Mouse (Mus musculus): ENCODE data around the gene Maz. TPM values are rescaled to one million over a fixed set of nuclear protein-coding genes. Genes with fewer than 3 reads are reported as not detected.
A peak's percentile ranks its signal among the peaks of the same experiment; 100 is the strongest.

Gene Maz
- polyA plus RNA-seq, 1 experiment from 2014 or later, result 68.3 TPM

GRCm38 (mm10) chr7:126982054-126982453 is 44.8 kb downstream of the Maz start:
- no peak overlapping the region for H3K27ac ChIP-seq (replicated peaks; ENCODE audit: low read depth, low read length)
- H3K4me3 ChIP-seq (replicated peaks; ENCODE audit: low read depth, low read length), result no peak overlapping the region
- DNase-seq (no peak), ATAC-seq (ENCODE audit: low FRiP score, low TSS enrichment) (no peak)
- no peak overlapping the region for H3K9ac ChIP-seq (replicated peaks; ENCODE audit: low read length)
- no peak overlapping the region for H3K4me2 ChIP-seq (ENCODE audit: low read length)
- no peaks in the 10 kb centered on the region for H3K27me3 ChIP-seq (ENCODE audit: control insufficient read depth, insufficient read depth, low read length)
- H3K36me3 ChIP-seq (ENCODE audit: control insufficient read depth, insufficient read depth, low read length), result peaks cover 34% of the 10 kb centered on the region
- H3K9me3 ChIP-seq (ENCODE audit: control insufficient read depth, low read length), result no peaks in the 10 kb centered on the region
- WGBS, result 96% methylated on average over 4 of the region's 4 CpGs
- H3K4me1 ChIP-seq (ENCODE audit: control insufficient read depth, insufficient read depth, low read length), result peaks cover 5% of the 10 kb centered on the region

GRCm38 (mm10) chr7:126981601-126982000 is 45.2 kb downstream of the Maz start:
- Histone ChIP-seq H3K27ac (replicated peaks; ENCODE audit: low read depth, low read length) (no peak overlapping the region), H3K9me3 (ENCODE audit: control insufficient read depth, low read length) (no peaks in the 10 kb centered on the region), H3K36me3 (ENCODE audit: control insufficient read depth, insufficient read depth, low read length) (peaks cover 34% of the 10 kb centered on the region), H3K27me3 (ENCODE audit: control insufficient read depth, insufficient read depth, low read length) (no peaks in the 10 kb centered on the region), H3K4me1 (ENCODE audit: control insufficient read depth, insufficient read depth, low read length) (peaks cover 7% of the 10 kb centered on the region), H3K4me3 (replicated peaks; ENCODE audit: low read depth, low read length) (no peak overlapping the region), H3K4me2 (ENCODE audit: low read length) (no peak overlapping the region), H3K9ac (replicated peaks; ENCODE audit: low read length) (no peak overlapping the region)
- WGBS, result 96% methylated on average over 2 of the region's 2 CpGs
- ATAC-seq (ENCODE audit: low FRiP score, low TSS enrichment) (no peak), DNase-seq (no peak)

GRCm38 (mm10) chr7:126978841-126979240 is 48.0 kb downstream of the Maz start:
- ATAC-seq (ENCODE audit: low FRiP score, low TSS enrichment), result no peak
- WGBS, result 96% methylated on average over 6 of the region's 6 CpGs
- no peak for DNase-seq
- Histone ChIP-seq H3K4me3 (replicated peaks; ENCODE audit: low read depth, low read length) (no peak overlapping the region), H3K9me3 (ENCODE audit: control insufficient read depth, low read length) (no peaks in the 10 kb centered on the region), H3K36me3 (ENCODE audit: control insufficient read depth, insufficient read depth, low read length) (peaks cover 34% of the 10 kb centered on the region), H3K4me2 (ENCODE audit: low read length) (no peak overlapping the region), H3K9ac (replicated peaks; ENCODE audit: low read length) (no peak overlapping the region), H3K4me1 (ENCODE audit: control insufficient read depth, insufficient read depth, low read length) (peaks cover 11% of the 10 kb centered on the region), H3K27ac (replicated peaks; ENCODE audit: low read depth, low read length) (no peak overlapping the region), H3K27me3 (ENCODE audit: control insufficient read depth, insufficient read depth, low read length) (no peaks in the 10 kb centered on the region)

- H3K9ac ChIP-seq (replicated peaks; ENCODE audit: low read length), result peak overlapping the region; percentile 96
- DNase-seq (no peak), ATAC-seq (ENCODE audit: low FRiP score, low TSS enrichment) (no peak)
- peak overlapping the region; percentile 95; the same call in 1 of the 2 replicates for H3K27ac ChIP-seq (replicated peaks; ENCODE audit: low read depth, low read length)
- peaks cover 45% of the 10 kb centered on the region for H3K36me3 ChIP-seq (ENCODE audit: control insufficient read depth, insufficient read depth, low read length)
- no peaks in the 10 kb centered on the region for H3K9me3 ChIP-seq (ENCODE audit: control insufficient read depth, low read length)
- peak overlapping the region; percentile 90 for H3K4me3 ChIP-seq (replicated peaks; ENCODE audit: low read depth, low read length)
- H3K4me1 ChIP-seq (ENCODE audit: control insufficient read depth, insufficient read depth, low read length), result peaks cover 11% of the 10 kb centered on the region
- H3K27me3 ChIP-seq (ENCODE audit: control insufficient read depth, insufficient read depth, low read length), result no peaks in the 10 kb centered on the region
- 30% methylated on average over 14 of the region's 14 CpGs for WGBS
- peak overlapping the region; percentile 92 for H3K4me2 ChIP-seq (ENCODE audit: low read length)
Measured at GRCm38 (mm10) chr7:126976878-126977459, 49.9 kb downstream of the Maz start.

- peak; percentile 99 for DNase-seq
Measured at GRCm38 (mm10) chr7:126975950-126976866, 50.6 kb downstream of the Maz start, which contains the start of gene Cdiptos. Gene Cdiptos, minus strand, starts transcription at chr7:126976098.

GRCm38 (mm10) chr7:126975893-126975949 is 51.1 kb downstream of the Maz start, which contains the start of gene Cdipt:
Gene Cdipt, plus strand, starts transcription at chr7:126975914.
- 0% methylated on average over 1 of the region's 1 CpGs for WGBS
- peak within 1 kb of the TSS; percentile 90 for H3K4me3 ChIP-seq (replicated peaks; ENCODE audit: low read depth, low read length)
- peaks cover 11% of the 10 kb centered on the region for H3K4me1 ChIP-seq (ENCODE audit: control insufficient read depth, insufficient read depth, low read length)
- peak within 1 kb of the TSS; percentile 95 for H3K27ac ChIP-seq (replicated peaks; ENCODE audit: low read depth, low read length)
- H3K9ac ChIP-seq (replicated peaks; ENCODE audit: low read length), result peak within 1 kb of the TSS; percentile 96
- DNase-seq (no peak), ATAC-seq (ENCODE audit: low FRiP score, low TSS enrichment) (no peak)
- peak within 1 kb of the TSS; percentile 92 for H3K4me2 ChIP-seq (ENCODE audit: low read length)
- H3K9me3 ChIP-seq (ENCODE audit: control insufficient read depth, low read length), result no peaks in the 10 kb centered on the region
- H3K27me3 ChIP-seq (ENCODE audit: control insufficient read depth, insufficient read depth, low read length), result no peaks in the 10 kb centered on the region
- H3K36me3 ChIP-seq (ENCODE audit: control insufficient read depth, insufficient read depth, low read length), result peaks cover 48% of the 10 kb centered on the region

More at GRCm38 (mm10) chr7:126975950-126976866, 50.6 kb downstream of the Maz start, which contains the start of gene Cdiptos:
- H3K36me3 ChIP-seq (ENCODE audit: control insufficient read depth, insufficient read depth, low read length), result peaks cover 45% of the 10 kb centered on the region
- peaks cover 11% of the 10 kb centered on the region for H3K4me1 ChIP-seq (ENCODE audit: control insufficient read depth, insufficient read depth, low read length)
- peak within 1 kb of the TSS; percentile 90 for H3K4me3 ChIP-seq (replicated peaks; ENCODE audit: low read depth, low read length)
- under 1% methylated on average over 55 of the region's 55 CpGs for WGBS
- no peaks in the 10 kb centered on the region for H3K27me3 ChIP-seq (ENCODE audit: control insufficient read depth, insufficient read depth, low read length)
- H3K4me2 ChIP-seq (ENCODE audit: low read length), result peak within 1 kb of the TSS; percentile 92
- H3K9me3 ChIP-seq (ENCODE audit: control insufficient read depth, low read length), result no peaks in the 10 kb centered on the region
- peak; percentile 92 for ATAC-seq (ENCODE audit: low FRiP score, low TSS enrichment)
- peak within 1 kb of the TSS; percentile 96 for H3K9ac ChIP-seq (replicated peaks; ENCODE audit: low read length)
- H3K27ac ChIP-seq (replicated peaks; ENCODE audit: low read depth, low read length), result peak within 1 kb of the TSS; percentile 95

GRCm38 (mm10) chr7:126975493-126975892 is 51.3 kb downstream of the Maz start:
- Histone ChIP-seq H3K9me3 (ENCODE audit: control insufficient read depth, low read length) (no peaks in the 10 kb centered on the region), H3K9ac (replicated peaks; ENCODE audit: low read length) (no peak overlapping the region), H3K4me2 (ENCODE audit: low read length) (peak overlapping the region; percentile 92), H3K27me3 (ENCODE audit: control insufficient read depth, insufficient read depth, low read length) (no peaks in the 10 kb centered on the region), H3K27ac (replicated peaks; ENCODE audit: low read depth, low read length) (peak overlapping the region; percentile 95; the same call in 1 of the 2 replicates), H3K4me1 (ENCODE audit: control insufficient read depth, insufficient read depth, low read length) (peaks cover 11% of the 10 kb centered on the region), H3K4me3 (replicated peaks; ENCODE audit: low read depth, low read length) (peak overlapping the region; percentile 90; the same call in 1 of the 2 replicates), H3K36me3 (ENCODE audit: control insufficient read depth, insufficient read depth, low read length) (peaks cover 48% of the 10 kb centered on the region)
- 11% methylated on average over 8 of the region's 8 CpGs for WGBS
- no peak for DNase-seq
- peak; percentile 5; the same call in 1 of the 2 replicates for ATAC-seq (ENCODE audit: low FRiP score, low TSS enrichment)
